Mouse (Mus musculus) CH12.LX (cell line): Measurements from ENCODE around the gene Syngr2. TPM values are rescaled to one million over a fixed set of nuclear protein-coding genes. Genes with fewer than 3 reads are reported as not detected.

Source experiments
- DNase-seq: peaks from one replicate; pipeline ENCODE4 v3.0.0-alpha.2; 2013; ENCODE audit errors: extremely low read depth
- H3K27ac ChIP-seq: 2 replicates; pipeline ENCODE4 v1.5.1; 2012; ENCODE audit warnings: low read depth, mild to moderate bottlenecking, control low read depth, moderate library complexity; ENCODE audit not compliant: insufficient read depth
- H3K27me3 ChIP-seq: replicated peaks from 2 replicates; pipeline ENCODE3; 2012; ENCODE audit warnings: inconsistent platforms
- H3K36me3 ChIP-seq, 2 experiments: replicated peaks in 1 of 2; 2 replicates each; pipeline versions ENCODE3 to v1.6.1; 2012; ENCODE audit warnings: inconsistent platforms in 1 of 2, low read length in 1 of 2, mild to moderate bottlenecking in 1 of 2, mixed read lengths in 1 of 2, moderate library complexity in 1 of 2; ENCODE audit not compliant: control insufficient read depth in 1 of 2, insufficient read depth in 1 of 2
- H3K4me1 ChIP-seq, 2 experiments: 2 replicates each; pipeline ENCODE4 v1.6.1; 2012; ENCODE audit warnings: inconsistent platforms in 1 of 2, moderate library complexity in 1 of 2; ENCODE audit not compliant: insufficient read depth in 2 of 2, control insufficient read depth in 1 of 2
- H3K4me2 ChIP-seq: 2 replicates; pipeline ENCODE4 v1.6.1; 2012; ENCODE audit warnings: low read depth, mild to moderate bottlenecking, control low read depth; ENCODE audit not compliant: poor library complexity, insufficient read depth, severe bottlenecking
- H3K4me3 ChIP-seq, 3 experiments: fragments of 150-350 bp in 1 of 3; sonication (generic) in 1 of 3; replicated peaks in 1 of 3; 2 replicates each; pipeline versions ENCODE3 to v1.5.1; 2011 to 2012; ENCODE audit warnings: low read depth in 2 of 3, low read length in 2 of 3, mild to moderate bottlenecking in 2 of 3, moderate library complexity in 2 of 3, control low read depth in 1 of 3, improper control_type of control experiment in 1 of 3, inconsistent platforms in 1 of 3, mixed read lengths in 1 of 3; ENCODE audit not compliant: poor library complexity in 1 of 3
- H3K79me2 ChIP-seq: replicated peaks from 2 replicates; pipeline ENCODE4 v1.6.1; 2012; ENCODE audit warnings: mild to moderate bottlenecking, moderate library complexity; ENCODE audit not compliant: control insufficient read depth, poor library complexity, insufficient read depth, severe bottlenecking; ENCODE audit errors: extremely low read depth
- H3K9ac ChIP-seq: 2 replicates; pipeline ENCODE4 v1.6.1; 2012; ENCODE audit warnings: low read depth, mild to moderate bottlenecking, control low read depth, moderate library complexity; ENCODE audit not compliant: insufficient read depth
- H3K9me3 ChIP-seq: replicated peaks from 2 replicates; pipeline ENCODE3; 2012; ENCODE audit warnings: low read length, inconsistent platforms, mixed read lengths
- BHLHE40 ChIP-seq: IDR thresholded peaks from 2 replicates; pipeline ENCODE4 v1.6.1; 2011; ENCODE audit warnings: mild to moderate bottlenecking, low read depth, low read length, improper control_type of control experiment
- EP300 ChIP-seq: IDR thresholded peaks from 2 replicates; pipeline ENCODE4 v1.6.1; 2011; ENCODE audit warnings: low read length, improper control_type of control experiment
- ETS1 ChIP-seq: conservative IDR thresholded peaks from 2 replicates; pipeline ENCODE4 v1.6.1; 2012; ENCODE audit warnings: low read depth, mild to moderate bottlenecking, inconsistent platforms, low read length, improper control_type of control experiment, moderate library complexity
- GABPA ChIP-seq: IDR thresholded peaks from 2 replicates; pipeline ENCODE4 v1.6.1; 2012; ENCODE audit warnings: low read depth, low read length, improper control_type of control experiment, inconsistent platforms; ENCODE audit not compliant: insufficient replicate concordance
- HCFC1 ChIP-seq: IDR thresholded peaks from 2 replicates; pipeline ENCODE4 v1.6.1; 2012; ENCODE audit warnings: low read depth, mild to moderate bottlenecking, inconsistent platforms, low read length, improper control_type of control experiment
- IRF4 ChIP-seq: IDR thresholded peaks from 2 replicates; pipeline ENCODE4 v1.6.1; 2014; ENCODE audit warnings: low read depth, mild to moderate bottlenecking, inconsistent platforms, low read length, improper control_type of control experiment
- JUN ChIP-seq: IDR thresholded peaks from 2 replicates; pipeline ENCODE4 v1.6.1; 2011; ENCODE audit warnings: low read depth, mild to moderate bottlenecking, low read length, improper control_type of control experiment, moderate library complexity; ENCODE audit not compliant: insufficient read depth
- NELFE ChIP-seq: IDR thresholded peaks from 2 replicates; pipeline ENCODE4 v1.6.1; 2011; ENCODE audit warnings: low read depth, low read length, improper control_type of control experiment
- NRF1 ChIP-seq: IDR thresholded peaks from 2 replicates; pipeline ENCODE4 v1.6.1; 2014; ENCODE audit warnings: low read depth, mild to moderate bottlenecking, inconsistent platforms, low read length, improper control_type of control experiment, moderate library complexity
- POLR2A ChIP-seq: IDR thresholded peaks from 2 replicates; pipeline ENCODE4 v1.6.1; 2011; ENCODE audit warnings: low read depth, mild to moderate bottlenecking, improper control_type of control experiment, low read length
- POLR2AphosphoS2 ChIP-seq: IDR thresholded peaks from 2 replicates; pipeline ENCODE4 v1.6.1; 2011; ENCODE audit warnings: low read depth, low read length, improper control_type of control experiment
- RCOR1 ChIP-seq: conservative IDR thresholded peaks from 2 replicates; pipeline ENCODE4 v1.6.1; 2012; ENCODE audit warnings: low read depth, mild to moderate bottlenecking, inconsistent platforms, low read length, improper control_type of control experiment
- SIN3A ChIP-seq: IDR thresholded peaks from 2 replicates; pipeline ENCODE4 v1.6.1; 2012; ENCODE audit warnings: low read length, improper control_type of control experiment, inconsistent platforms
- SMC3 ChIP-seq: IDR thresholded peaks from 2 replicates; pipeline ENCODE4 v1.6.1; 2011; ENCODE audit warnings: low read depth, low read length, improper control_type of control experiment
- TBP ChIP-seq: conservative IDR thresholded peaks from 2 replicates; pipeline ENCODE4 v1.6.1; 2011; ENCODE audit warnings: low read depth, low read length, improper control_type of control experiment
- TCF12 ChIP-seq: IDR thresholded peaks from 2 replicates; pipeline ENCODE4 v1.6.1; 2014; ENCODE audit warnings: low read depth, mild to moderate bottlenecking, inconsistent platforms, low read length, improper control_type of control experiment
- ZC3H11A ChIP-seq: IDR thresholded peaks from 2 replicates; pipeline ENCODE4 v1.6.1; 2012; ENCODE audit warnings: low read depth, mild to moderate bottlenecking, inconsistent platforms, low read length, improper control_type of control experiment
- ZKSCAN1 ChIP-seq: IDR thresholded peaks from 2 replicates; pipeline ENCODE4 v1.6.1; 2012; ENCODE audit warnings: low read depth, inconsistent platforms, low read length, improper control_type of control experiment, borderline replicate concordance
- ZMIZ1 ChIP-seq: IDR thresholded peaks from 2 replicates; pipeline ENCODE4 v1.6.1; 2012; ENCODE audit warnings: low read depth, mild to moderate bottlenecking, inconsistent platforms, low read length, improper control_type of control experiment
- dilution Hi-C: fragments of 300-500 bp; cut with MboI; formaldehyde crosslinking; loops from 2 replicates; pipeline ENCODE4 v1.14.3; 2020; ENCODE audit warnings: low sequenced_read_pairs; ENCODE audit not compliant: extremely low pct_unique_long_range_greater_than_20kb, extremely low pct_ligation_motif_present
- in situ Hi-C: fragments of 300-500 bp; cut with MboI; formaldehyde crosslinking; loops from 3 replicates; pipeline ENCODE4 v1.14.3; 2019; ENCODE audit warnings: low sequenced_read_pairs, low pct_ligation_motif_present, low pct_unique_long_range_greater_than_20kb, mixed read lengths
- polyA plus RNA-seq: library from polyadenylated mRNA; unstranded; fragments of >175 nt; gene quantifications from 2 replicates; pipeline ENCODE4 v1.2.1, GENCODE M21; 2012; ENCODE audit warnings: low read depth; ENCODE audit not compliant: insufficient read length
- total RNA-seq, 2 experiments: library from RNA; depleted of rRNA; stranded (reverse); fragments of 300-350 nt in 1 of 2; fragments of >200 nt in 1 of 2; gene quantifications; 2 replicates each; pipeline ENCODE4 v1.2.3; 2012 to 2014

Syngr2 gene
- total and polyA plus RNA-seq, 3 experiments = 409 to 654 (median 553) TPM

DNA sequence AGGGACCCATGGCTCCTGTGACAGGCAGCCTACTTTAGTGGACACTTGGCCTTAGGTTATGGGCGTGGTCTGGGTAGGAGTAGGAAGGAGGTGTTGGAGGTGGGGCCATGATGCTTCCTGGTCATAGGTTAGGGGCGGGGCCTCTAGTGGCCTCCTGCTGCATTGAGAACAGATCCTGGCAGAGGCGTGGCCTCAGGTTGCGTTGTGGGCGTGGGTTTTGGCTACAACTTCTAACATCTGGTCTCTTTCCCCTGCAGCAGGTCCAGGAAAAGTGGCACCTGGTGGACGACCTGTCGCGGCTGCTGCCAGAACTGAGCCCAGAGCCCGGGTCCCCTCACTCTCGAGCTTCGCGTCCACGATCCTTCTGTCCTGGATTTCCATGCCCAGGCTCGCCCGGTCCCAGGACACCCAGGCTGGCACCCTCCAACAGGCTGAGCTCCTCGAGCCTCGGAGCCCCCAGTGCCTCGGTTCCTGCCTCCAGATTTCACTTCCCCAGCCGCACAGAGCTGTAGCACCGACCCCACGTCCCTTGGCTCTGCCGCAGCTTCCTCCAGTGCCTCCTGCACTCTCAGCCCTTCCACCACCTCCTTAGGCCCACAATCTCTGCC is 17.1 kb upstream of the Syngr2 start (continued):
- TF ChIP-seq NRF1 (0 out of 2 replicates have a peak, but pooled peaks have one; percentile 27), ETS1 (peak; percentile 12; the same call in 1 of the 2 replicates), SIN3A (peak; percentile 91), IRF4 (peak; percentile 83), ZC3H11A (no peak), POLR2A (peak; percentile 71), HCFC1 (no peak), POLR2AphosphoS2 (0 out of 2 replicates have a peak, but pooled peaks have one; percentile 43), RCOR1 (no peak), TBP (peak; percentile 74; the same call in 1 of the 2 replicates), ZKSCAN1 (no peak), TCF12 (peak; percentile 76; the same call in 1 of the 2 replicates), JUN (no peak), GABPA (no peak), SMC3 (no peak), ZMIZ1 (0 out of 2 replicates have a peak, but pooled peaks have one; percentile 38), EP300 (peak; percentile 68), NELFE (peak; percentile 64)

DNA sequence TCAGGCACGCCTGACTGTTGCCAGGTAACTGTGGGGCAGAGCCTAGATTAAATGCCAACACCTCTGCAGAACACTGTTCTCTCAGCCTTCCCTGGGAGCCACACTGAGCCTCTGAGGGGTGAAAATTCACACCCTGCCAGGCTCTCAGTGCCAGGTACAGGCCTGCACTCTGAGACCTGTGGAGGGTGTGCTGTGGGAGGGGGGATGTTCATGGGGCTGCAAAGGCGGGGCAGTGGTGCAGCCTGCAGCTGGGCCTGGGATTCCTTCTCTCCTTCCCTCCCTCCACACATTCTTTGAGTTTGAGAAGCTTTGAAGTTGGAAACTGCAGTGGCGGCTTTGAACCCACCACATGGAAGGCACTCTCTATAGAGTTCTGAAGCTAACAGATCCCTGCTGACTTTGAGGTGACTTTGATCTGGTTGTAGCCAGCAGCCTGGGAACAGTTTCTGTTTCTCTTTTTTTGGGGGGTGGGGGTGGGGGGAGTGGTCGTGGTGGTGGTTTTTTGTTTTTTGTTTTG is 15.4 kb upstream of the Syngr2 start:
- in situ Hi-C loops = loop anchor here (5.0 kb wide), 1 partner anchor 33 kb away; the partner anchor contains the start of genes Afmid and Tk1
- Histone ChIP-seq H3K79me2 (no peaks in the 10 kb centered on the region), H3K9me3 (no peaks in the 10 kb centered on the region), H3K27ac (no peak overlapping the region), H3K9ac (no peak overlapping the region), H3K27me3 (no peaks in the 10 kb centered on the region), H3K36me3 (peaks cover 0 to 4% of the 10 kb centered on the region in 2 experiments), H3K4me3 (no peak overlapping the region), H3K4me2 (no peak overlapping the region), H3K4me1 (peaks cover 49 to 87% of the 10 kb centered on the region in 2 experiments)
- TF ChIP-seq RCOR1 (no peak), SMC3 (no peak), IRF4 (no peak), BHLHE40 (no peak), HCFC1 (no peak), POLR2A (no peak)
- dilution Hi-C loops = no loop called here
- DNase-seq = no peak
